Mouse (Mus musculus) forebrain, embryonic 14.5 days (tissue): ENCODE data around the gene Glod4. TPM values are rescaled to one million over a fixed set of nuclear protein-coding genes. Genes with fewer than 3 reads are reported as not detected.

Experiments used
- ATAC-seq: fragments of 200-750 bp; cut with Nextera tagmentation; 2 replicates; pipeline ENCODE4 v1.8.0; 2017; ENCODE audit warnings: mild to moderate bottlenecking, moderate library complexity
- DNase-seq: peaks from one replicate; pipeline ENCODE4 v3.0.0-alpha.2; 2015; ENCODE audit warnings: low spot score
- H3K27ac ChIP-seq: fragments of 300-500 bp; sonication (generic); 2 replicates; pipeline ENCODE4 v1.5.1; 2014; ENCODE audit warnings: low read depth, mild to moderate bottlenecking, control low read depth, low read length, moderate library complexity
- H3K27me3 ChIP-seq: fragments of 300-500 bp; sonication (generic); replicated peaks from 2 replicates; pipeline ENCODE4 v1.6.1; 2014; ENCODE audit warnings: low read length, control low read depth, mixed read lengths; ENCODE audit not compliant: control insufficient read depth, insufficient read depth
- H3K36me3 ChIP-seq: fragments of 300-500 bp; sonication (generic); 2 replicates; pipeline ENCODE4 v1.6.1; 2014; ENCODE audit warnings: low read length, control low read depth; ENCODE audit not compliant: control insufficient read depth, insufficient read depth
- H3K4me1 ChIP-seq: fragments of 300-500 bp; sonication (generic); 2 replicates; pipeline ENCODE4 v1.6.1; 2014; ENCODE audit warnings: antibody characterized with exemption, low read length, control low read depth; ENCODE audit not compliant: control insufficient read depth, insufficient read depth
- H3K4me2 ChIP-seq: fragments of 300-500 bp; sonication (generic); 2 replicates; pipeline ENCODE4 v1.6.1; 2014; ENCODE audit warnings: mild to moderate bottlenecking, control low read depth, low read length
- H3K4me3 ChIP-seq: fragments of 300-500 bp; sonication (generic); 2 replicates; pipeline ENCODE4 v1.5.1; 2014; ENCODE audit warnings: low read depth, low read length, control low read depth
- H3K9ac ChIP-seq: fragments of 300-500 bp; sonication (generic); 2 replicates; pipeline ENCODE4 v1.6.1; 2014; ENCODE audit warnings: mild to moderate bottlenecking, low read length, control low read depth, moderate library complexity
- H3K9me3 ChIP-seq: fragments of 300-500 bp; sonication (generic); replicated peaks from 2 replicates; pipeline ENCODE4 v1.6.1; 2016; ENCODE audit warnings: low read length, control low read depth, mixed read lengths; ENCODE audit not compliant: control insufficient read depth
- WGBS: fragments of 180-500 bp; shearing (Covaris S2); extraction: QIAGEN DNeasy Blood & Tissue Kit; methylation state at CpG from one replicate; pipeline ENCODE4 v1.1.7; 2014; 5-methylcytosine and 5-hydroxymethylcytosine counted together
- polyA plus RNA-seq: library from polyadenylated mRNA; unstranded; fragments of >200 nt; fragmentation: Nextera tagmentation; extraction: Ambion mirVana; gene quantifications from 2 replicates; pipeline ENCODE4 v1.2.1, GENCODE M21; 2014

The Glod4 gene
- polyA plus RNA-seq, 1 experiment from 2014 or later = 144 TPM

GRCm38 (mm10) chr11:76253145-76253917, 9.8 kb upstream of the Glod4 start:
- Histone ChIP-seq H3K4me2 (no peak overlapping the region), H3K27ac (no peak overlapping the region), H3K36me3 (peaks cover 26% of the 10 kb centered on the region), H3K9me3 (no peaks in the 10 kb centered on the region), H3K9ac (no peak overlapping the region), H3K4me1 (peaks cover 9% of the 10 kb centered on the region), H3K27me3 (no peaks in the 10 kb centered on the region), H3K4me3 (no peak overlapping the region)
- ATAC-seq = peak; percentile 87
- peak; percentile 89 for DNase-seq
- WGBS = 53% methylated on average over 5 of the region's 5 CpGs

DNA sequence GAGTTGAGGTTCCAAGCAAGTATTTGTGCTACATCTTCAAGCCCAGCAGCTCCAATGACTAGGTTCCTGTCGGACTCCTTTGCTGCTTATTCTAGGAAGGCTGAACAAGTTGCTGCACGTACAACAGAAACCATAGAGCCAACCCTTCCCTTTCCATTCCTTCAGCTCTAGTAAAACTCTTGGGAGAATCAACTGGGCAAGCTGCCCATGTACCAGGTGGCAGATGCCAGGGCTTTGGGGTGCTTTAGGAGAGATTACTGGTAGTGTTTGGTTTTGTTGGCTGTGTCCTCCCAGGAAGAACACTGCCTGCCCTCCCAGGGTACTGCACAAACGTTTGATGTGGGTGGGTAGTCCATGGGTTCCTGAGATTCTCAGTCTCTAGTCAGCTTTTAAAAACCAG, 8.5 kb upstream of the Glod4 start:
- Histone ChIP-seq H3K27ac (no peak overlapping the region; the same call in 1 of the 2 replicates), H3K9ac (no peak overlapping the region), H3K4me2 (no peak overlapping the region), H3K4me1 (peaks cover 9% of the 10 kb centered on the region), H3K4me3 (no peak overlapping the region), H3K36me3 (peaks cover 31% of the 10 kb centered on the region), H3K27me3 (no peaks in the 10 kb centered on the region), H3K9me3 (no peaks in the 10 kb centered on the region)
- WGBS = 54% methylated on average over 3 of the region's 3 CpGs
- DNase-seq = no peak
- ATAC-seq = no peak

DNA sequence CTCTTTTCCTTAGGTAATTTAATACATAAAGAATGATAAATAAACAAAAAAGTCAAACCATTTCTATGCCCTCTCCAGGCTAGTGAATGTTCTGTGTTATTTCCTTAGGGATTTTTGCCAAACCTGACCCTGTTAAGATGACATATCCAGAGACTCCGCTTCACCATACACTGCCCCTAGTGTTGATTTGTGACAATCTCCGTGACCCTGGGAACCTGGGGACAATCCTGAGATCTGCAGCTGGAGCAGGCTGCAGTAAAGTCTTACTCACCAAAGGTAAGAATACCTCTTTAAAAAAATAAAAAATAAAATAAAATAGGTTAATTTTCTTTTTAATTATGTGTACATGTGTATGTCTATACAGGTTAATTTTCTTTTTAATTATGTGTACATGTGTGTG, 3.7 kb upstream of the Glod4 start:
- 39% methylated on average over 2 of the region's 2 CpGs for WGBS
- Histone ChIP-seq H3K9ac (no peak overlapping the region), H3K27me3 (no peaks in the 10 kb centered on the region), H3K9me3 (no peaks in the 10 kb centered on the region), H3K4me2 (no peak overlapping the region), H3K4me1 (peaks cover 8% of the 10 kb centered on the region), H3K36me3 (peaks cover 31% of the 10 kb centered on the region), H3K27ac (no peak overlapping the region), H3K4me3 (no peak overlapping the region)
- ATAC-seq (no peak), DNase-seq (no peak)

DNA sequence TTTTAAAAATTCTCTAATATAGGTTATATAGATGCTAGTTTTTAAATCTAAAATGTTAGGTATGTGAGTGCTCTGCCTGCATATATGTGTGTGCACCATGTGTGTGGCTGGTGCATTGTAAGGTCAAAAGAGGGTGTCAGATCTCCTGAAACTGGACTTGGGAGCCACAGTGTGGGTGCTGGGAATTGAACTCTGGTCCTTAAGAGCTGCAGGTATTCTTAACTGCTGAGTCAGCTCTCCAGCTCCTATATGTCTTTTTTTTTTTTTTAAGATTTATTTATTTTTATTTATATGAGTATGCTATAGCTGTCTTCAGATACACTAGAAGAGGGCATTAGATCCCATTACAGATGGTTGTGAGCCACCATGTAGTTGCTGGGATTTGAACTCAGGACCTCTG, 2.9 kb upstream of the Glod4 start:
- no peak overlapping the region for H3K4me3 ChIP-seq
- H3K27me3 ChIP-seq = no peaks in the 10 kb centered on the region
- H3K9me3 ChIP-seq = no peaks in the 10 kb centered on the region
- peaks cover 31% of the 10 kb centered on the region for H3K36me3 ChIP-seq
- peaks cover 8% of the 10 kb centered on the region for H3K4me1 ChIP-seq
- ATAC-seq (no peak), DNase-seq (no peak)
- H3K4me2 ChIP-seq = no peak overlapping the region
- H3K27ac ChIP-seq = no peak overlapping the region
- H3K9ac ChIP-seq = no peak overlapping the region

DNA sequence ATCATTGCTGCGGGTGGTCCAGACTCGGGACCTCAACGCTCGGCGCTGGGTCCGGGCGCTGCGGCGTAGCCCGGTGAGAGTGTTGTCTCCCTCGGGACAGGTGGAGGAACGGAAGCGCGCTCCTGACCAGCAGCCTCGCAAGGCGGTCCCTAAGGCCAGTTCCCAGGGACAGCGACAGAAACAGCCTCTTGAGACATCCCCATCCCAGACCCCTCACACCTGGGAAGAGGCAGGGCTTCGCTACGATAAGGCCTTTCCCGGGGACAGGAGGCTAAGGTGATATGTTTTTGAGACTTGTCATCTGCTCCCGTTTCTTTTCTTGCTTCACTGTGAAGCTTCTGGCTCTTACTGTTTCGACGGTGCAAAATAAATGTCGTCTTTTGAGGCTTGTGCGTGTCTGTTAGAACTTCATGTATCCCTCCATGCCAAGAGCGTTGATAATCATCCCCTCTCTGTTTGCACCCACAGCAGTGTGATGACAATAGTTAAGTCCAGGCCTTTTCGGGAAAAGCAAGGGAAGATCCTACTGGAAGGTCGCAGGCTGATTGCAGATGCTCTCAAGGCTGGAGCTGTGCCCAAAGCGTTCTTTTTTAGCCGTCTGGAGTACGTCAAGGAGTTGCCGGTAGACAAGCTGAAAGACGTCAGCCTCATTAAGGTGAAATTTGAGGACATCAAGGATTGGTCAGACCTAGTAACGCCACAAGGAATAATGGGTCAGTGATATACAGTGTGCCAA, 454 bp upstream of the Glod4 start:
- H3K36me3 ChIP-seq = peaks cover 25% of the 10 kb centered on the region; the same call in 1 of the 2 replicates
- DNase-seq = no peak
- 3% methylated on average over 34 of the region's 34 CpGs for WGBS
- H3K4me1 ChIP-seq = peaks cover 8% of the 10 kb centered on the region
- ATAC-seq = no peak; the same call in 1 of the 2 replicates
- H3K4me3 ChIP-seq = peak overlapping the region; percentile 75
- H3K9ac ChIP-seq = peak overlapping the region; percentile 87
- H3K27ac ChIP-seq = no peak overlapping the region
- H3K9me3 ChIP-seq = no peaks in the 10 kb centered on the region
- H3K27me3 ChIP-seq = no peaks in the 10 kb centered on the region
- peak overlapping the region; percentile 89 for H3K4me2 ChIP-seq

GRCm38 (mm10) chr11:76239750-76240149, 3.8 kb downstream of the Glod4 start:
- 97% methylated on average over 2 of the region's 2 CpGs for WGBS
- H3K4me3 ChIP-seq = no peak overlapping the region
- ATAC-seq = no peak

GRCm38 (mm10) chr11:76236136-76236535, 7.4 kb downstream of the Glod4 start:
- ATAC-seq (no peak), DNase-seq (no peak)
- WGBS = 98% methylated on average over 3 of the region's 3 CpGs
- Histone ChIP-seq H3K9me3 (no peaks in the 10 kb centered on the region), H3K36me3 (peaks cover 62% of the 10 kb centered on the region), H3K4me1 (no peaks in the 10 kb centered on the region), H3K27me3 (no peaks in the 10 kb centered on the region), H3K27ac (no peak overlapping the region), H3K4me2 (no peak overlapping the region), H3K4me3 (no peak overlapping the region), H3K9ac (no peak overlapping the region)

More at GRCm38 (mm10) chr11:76239750-76240149, 3.8 kb downstream of the Glod4 start:
- DNase-seq = no peak
- no peaks in the 10 kb centered on the region for H3K27me3 ChIP-seq
- no peak overlapping the region for H3K9ac ChIP-seq
- peaks cover 8% of the 10 kb centered on the region for H3K4me1 ChIP-seq
- H3K4me2 ChIP-seq = no peak overlapping the region
- no peaks in the 10 kb centered on the region for H3K9me3 ChIP-seq
- H3K27ac ChIP-seq = no peak overlapping the region
- H3K36me3 ChIP-seq = peaks cover 33% of the 10 kb centered on the region

DNA sequence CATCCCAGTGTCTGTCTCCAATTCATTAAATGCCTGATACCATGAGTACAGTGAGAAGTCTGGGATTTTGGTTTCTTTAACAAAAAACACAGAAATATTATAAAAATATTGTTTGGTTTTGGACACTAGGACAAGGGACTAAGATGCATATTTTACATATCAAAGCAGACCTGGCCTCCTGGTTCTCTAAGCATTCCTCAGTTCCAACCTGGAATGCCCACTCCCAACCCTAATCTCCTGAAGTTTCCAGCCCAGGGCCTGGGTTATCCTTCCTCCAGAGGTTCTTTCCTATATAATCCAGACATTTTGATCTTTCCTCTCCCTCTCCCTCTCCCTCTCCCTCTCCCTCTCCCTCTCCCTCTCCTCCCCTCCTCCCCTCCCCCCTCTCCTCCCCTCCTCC, 18.5 kb downstream of the Glod4 start:
- peaks cover 50% of the 10 kb centered on the region for H3K36me3 ChIP-seq
- H3K27ac ChIP-seq = no peak overlapping the region
- no peaks in the 10 kb centered on the region for H3K4me1 ChIP-seq
- no peak overlapping the region for H3K4me2 ChIP-seq
- ATAC-seq = no peak
- no peaks in the 10 kb centered on the region for H3K27me3 ChIP-seq
- DNase-seq = no peak
- no peak overlapping the region for H3K4me3 ChIP-seq
- H3K9me3 ChIP-seq = no peaks in the 10 kb centered on the region
- H3K9ac ChIP-seq = no peak overlapping the region

- H3K36me3 ChIP-seq = peaks cover 50% of the 10 kb centered on the region
- H3K4me2 ChIP-seq = no peak overlapping the region
These were observed 18.9 kb downstream of the Glod4 start for GRCm38 (mm10) chr11:76224631-76225030.

More at GRCm38 (mm10) chr11:76224631-76225030, 18.9 kb downstream of the Glod4 start:
- Histone ChIP-seq H3K4me1 (no peaks in the 10 kb centered on the region), H3K9me3 (no peaks in the 10 kb centered on the region), H3K4me3 (no peak overlapping the region), H3K27ac (no peak overlapping the region), H3K27me3 (no peaks in the 10 kb centered on the region), H3K9ac (no peak overlapping the region)
- ATAC-seq = no peak
- DNase-seq = no peak
- WGBS = 94% methylated on average over 5 of the region's 5 CpGs
